Mouse (Mus musculus) spleen, adult 2 months (tissue): ENCODE results near the gene Ergic3.

ENCODE experiments used
- CTCF ChIP-seq: fragments of 200-500 bp; IDR thresholded peaks from 2 replicates; pipeline ENCODE4 v1.5.1; 2011; ENCODE audit warnings: mild to moderate bottlenecking, inconsistent platforms; ENCODE audit not compliant: insufficient read depth, insufficient read length, insufficient replicate concordance; ENCODE audit errors: extremely low read depth
- POLR2A ChIP-seq: fragments of 200-500 bp; IDR thresholded peaks from 2 replicates; pipeline ENCODE4 v1.6.1; 2011; ENCODE audit warnings: low read depth, low read length, inconsistent platforms

DNA sequence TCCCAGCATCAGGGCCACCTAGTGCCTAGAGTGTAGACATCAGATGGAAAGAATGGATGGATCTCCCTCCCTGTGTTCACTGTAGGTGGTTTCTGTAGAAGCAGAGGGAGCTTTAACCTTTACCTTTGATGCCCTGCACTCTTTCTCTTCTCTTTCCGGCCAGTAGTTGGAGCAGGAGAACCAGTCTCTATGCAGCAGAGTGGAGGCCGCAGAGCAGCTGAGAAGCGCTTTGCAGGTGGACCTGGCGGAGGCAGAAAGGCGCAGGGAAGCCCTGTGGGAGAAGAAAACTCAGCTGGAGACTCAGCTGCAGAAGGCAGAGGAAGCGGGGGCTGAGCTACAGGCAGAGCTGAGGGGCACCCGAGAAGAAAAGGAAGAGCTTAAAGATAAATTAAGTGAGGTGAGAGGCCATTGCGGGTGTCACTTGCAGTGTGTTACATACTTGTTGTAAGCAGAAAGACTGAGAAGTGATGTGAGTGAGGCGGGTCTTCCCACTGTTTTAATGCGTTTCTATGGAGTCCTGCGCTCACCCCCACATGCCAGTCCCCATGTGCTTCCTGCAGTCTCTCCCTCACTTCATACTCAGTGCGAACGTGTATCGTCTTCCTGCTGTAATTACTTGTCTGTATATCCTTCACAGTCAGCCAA is 33.6 kb upstream of the Ergic3 start:
- TF ChIP-seq CTCF (no peak), POLR2A (no peak)
